In the genomic region with DNA sequence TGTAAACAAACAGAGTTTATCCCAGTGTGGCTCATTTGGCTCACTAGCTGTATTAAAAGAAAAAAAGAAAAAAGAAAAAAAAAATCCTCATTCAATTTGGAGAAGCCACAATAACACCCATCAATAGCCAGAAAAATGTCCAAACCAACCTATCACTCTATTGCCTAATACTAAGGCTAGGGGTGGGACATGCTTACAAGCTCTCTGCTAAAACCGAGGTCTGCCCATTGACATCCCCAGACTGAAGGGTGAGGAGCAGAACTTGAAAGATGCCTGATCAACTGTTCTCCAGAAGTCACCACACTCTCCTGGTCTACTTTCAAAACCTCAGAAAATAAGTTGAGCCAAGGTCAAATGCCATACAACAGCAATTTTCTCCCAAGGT, we compare ENCODE assay signal across 20 mouse cellular contexts. TPM values are rescaled to one million over a fixed set of nuclear protein-coding genes. Genes with fewer than 3 reads are reported as not detected.
DNase-seq lines count a peak whose midpoint lies in the region; ATAC-seq and TF ChIP-seq lines count a peak whose summit lies in the region.
"Had no signal": no experiment of that assay in that cellular context is flagged by ENCODE, and none has a peak within 500 bp of the region (broad histone marks: within the 10 kb centered on the region; RNA-seq: fewer than 3 reads in every experiment).

No protein-coding gene starts in this region.

- no peak overlapping the region for H3K9ac ChIP-seq in embryonic facial prominence, embryonic 15.5 days
- H3K9ac ChIP-seq in heart, postnatal 0 days (replicated peaks; ENCODE audit: low read depth, low read length): no peak overlapping the region
- H3K9ac ChIP-seq in lung, postnatal 0 days (replicated peaks; ENCODE audit: low read depth): no peak overlapping the region
- H3K9ac ChIP-seq: embryonic facial prominence, embryonic 12.5 days; midbrain, embryonic 15.5 days had no signal

- TF ChIP-seq EP300 in heart, postnatal 0 days (IDR thresholded peaks at IDR 0.05; ENCODE audit: low read depth): no peak
- TF ChIP-seq EP300 in lung, postnatal 0 days (IDR thresholded peaks at IDR 0.05): no peak

- no peak for DNase-seq in embryonic facial prominence, embryonic 10.5 days (ENCODE audit: low spot score)
- no peak for DNase-seq in heart, postnatal 0 days (ENCODE audit: low spot score)
- DNase-seq in heart, adult 8-10 months (ENCODE audit: low spot score): no peak
- DNase-seq in layer of hippocampus, adult 2 months (ENCODE audit: low spot score in 2 of 2): no peak
- no peak for DNase-seq in layer of hippocampus, postnatal 36 days
- DNase-seq in lung, postnatal 0 days (ENCODE audit: low spot score): no peak
- no peak for DNase-seq in lung, postnatal 25 days (ENCODE audit: low spot score)
- DNase-seq: adrenal gland, adult 8-10 months; gastrocnemius, postnatal 36 days; liver; thymus, adult 18-20 months; thymus, postnatal 4 days had no signal

- peak overlapping the region; percentile 36; the same call in 1 of the 2 replicates for H3K27ac ChIP-seq in embryonic facial prominence, embryonic 15.5 days (replicated peaks)
- no peak overlapping the region for H3K27ac ChIP-seq in embryonic facial prominence, embryonic 10.5 days (replicated peaks)
- H3K27ac ChIP-seq in heart, postnatal 0 days (ENCODE audit: low read depth): peak overlapping the region; percentile 81; the same call in 1 of the 2 replicates
- H3K27ac ChIP-seq in layer of hippocampus, adult 2 months: peak overlapping the region; percentile 88
- H3K27ac ChIP-seq in lung, postnatal 0 days (ENCODE audit: low read length): 0 out of 2 replicates have a peak overlapping the region, but pooled peaks have one; percentile 73
- H3K27ac ChIP-seq: hindbrain, embryonic 13.5 days; midbrain, embryonic 15.5 days had no signal

- TF ChIP-seq CTCF in heart, postnatal 0 days (IDR thresholded peaks at IDR 0.05; ENCODE audit: low read depth): no peak
- no peak for TF ChIP-seq CTCF in layer of hippocampus, adult 2 months (conservative IDR thresholded peaks at IDR 0.05)
- no peak for TF ChIP-seq CTCF in lung, postnatal 0 days (IDR thresholded peaks at IDR 0.05)

- no peak overlapping the region for H3K4me3 ChIP-seq in embryonic facial prominence, embryonic 15.5 days (replicated peaks)
- H3K4me3 ChIP-seq in embryonic facial prominence, embryonic 10.5 days: no peak overlapping the region
- no peak overlapping the region for H3K4me3 ChIP-seq in heart, postnatal 0 days (ENCODE audit: low read depth, low read length)
- no peak overlapping the region for H3K4me3 ChIP-seq in layer of hippocampus, adult 2 months
- H3K4me3 ChIP-seq in lung, postnatal 0 days (ENCODE audit: low read depth, low read length): no peak overlapping the region
- H3K4me3 ChIP-seq: embryonic facial prominence, embryonic 12.5 days; hindbrain, embryonic 13.5 days; megakaryocyte, embryonic 14.5 days; midbrain, embryonic 15.5 days; myocyte had no signal

- H3K4me1 ChIP-seq in embryonic facial prominence, embryonic 15.5 days: peaks cover 35% of the 10 kb centered on the region
- H3K4me1 ChIP-seq in embryonic facial prominence, embryonic 10.5 days: peaks cover 52% of the 10 kb centered on the region
- H3K4me1 ChIP-seq in heart, postnatal 0 days (ENCODE audit: control insufficient read depth, insufficient read depth): peaks cover 28% of the 10 kb centered on the region; the same call in 1 of the 2 replicates
- H3K4me1 ChIP-seq in lung, postnatal 0 days (ENCODE audit: insufficient read depth, low read depth, low read length): peaks cover 10% of the 10 kb centered on the region; the same call in 1 of the 2 replicates

- no peak overlapping the region for H3K4me2 ChIP-seq in embryonic facial prominence, embryonic 15.5 days (replicated peaks)
- no peak overlapping the region for H3K4me2 ChIP-seq in heart, postnatal 0 days (ENCODE audit: low read depth, low read length)
- H3K4me2 ChIP-seq in lung, postnatal 0 days (replicated peaks; ENCODE audit: low read depth, low read length): no peak overlapping the region
- H3K4me2 ChIP-seq: embryonic facial prominence, embryonic 12.5 days; hindbrain, embryonic 13.5 days; midbrain, embryonic 15.5 days had no signal

- 32% methylated on average over 1 of the region's 1 CpGs for WGBS in embryonic facial prominence, embryonic 15.5 days
- WGBS in embryonic facial prominence, embryonic 10.5 days: 69% methylated on average over 1 of the region's 1 CpGs
- 48% methylated on average over 1 of the region's 1 CpGs for WGBS in heart, postnatal 0 days
- 13% methylated on average over 1 of the region's 1 CpGs for WGBS in lung, postnatal 0 days

- H3K36me3 ChIP-seq in embryonic facial prominence, embryonic 15.5 days: no peaks in the 10 kb centered on the region
- no peaks in the 10 kb centered on the region for H3K36me3 ChIP-seq in embryonic facial prominence, embryonic 10.5 days (replicated peaks)
- H3K36me3 ChIP-seq in heart, postnatal 0 days (replicated peaks; ENCODE audit: control insufficient read depth, insufficient read depth, low read length): no peaks in the 10 kb centered on the region
- no peaks in the 10 kb centered on the region for H3K36me3 ChIP-seq in lung, postnatal 0 days (ENCODE audit: insufficient read depth, low read length)
- H3K36me3 ChIP-seq: embryonic facial prominence, embryonic 12.5 days; hindbrain, embryonic 13.5 days; midbrain, embryonic 15.5 days had no signal

- ATAC-seq in embryonic facial prominence, embryonic 15.5 days (ENCODE audit: insufficient number of reproducible peaks, low FRiP score, low TSS enrichment, low read depth): no peak
- no peak for ATAC-seq in heart, postnatal 0 days (ENCODE audit: insufficient read depth, low read depth)
- peak; percentile 27 for ATAC-seq in lung, postnatal 0 days
- ATAC-seq: CD4-positive, CD25-positive, alpha-beta regulatory T cell, adult 4 months; midbrain, embryonic 15.5 days; Patski had no signal

- H3K27me3 ChIP-seq in embryonic facial prominence, embryonic 15.5 days: no peaks in the 10 kb centered on the region
- H3K27me3 ChIP-seq in embryonic facial prominence, embryonic 10.5 days (replicated peaks; ENCODE audit: low read depth, poor library complexity, severe bottlenecking): no peaks in the 10 kb centered on the region
- H3K27me3 ChIP-seq in heart, postnatal 0 days (ENCODE audit: control insufficient read depth, insufficient read depth, low read length): no peaks in the 10 kb centered on the region
- H3K27me3 ChIP-seq in lung, postnatal 0 days (replicated peaks; ENCODE audit: insufficient read depth, low read length): no peaks in the 10 kb centered on the region
- H3K27me3 ChIP-seq: embryonic facial prominence, embryonic 12.5 days; hindbrain, embryonic 13.5 days; megakaryocyte, embryonic 14.5 days; midbrain, embryonic 15.5 days; Patski had no signal

- no peaks in the 10 kb centered on the region for H3K9me3 ChIP-seq in embryonic facial prominence, embryonic 15.5 days (replicated peaks)
- H3K9me3 ChIP-seq in embryonic facial prominence, embryonic 10.5 days: no peaks in the 10 kb centered on the region
- no peaks in the 10 kb centered on the region for H3K9me3 ChIP-seq in heart, postnatal 0 days (replicated peaks; ENCODE audit: control insufficient read depth, low read length)
- H3K9me3 ChIP-seq in lung, postnatal 0 days (ENCODE audit: low read length): no peaks in the 10 kb centered on the region
- H3K9me3 ChIP-seq: embryonic facial prominence, embryonic 12.5 days; hindbrain, embryonic 13.5 days; megakaryocyte, embryonic 14.5 days; midbrain, embryonic 15.5 days had no signal

RNA-seq across cellular contexts. Expression of a gene that starts 22.4 kb away (rescaled TPM):
- 15.9 and 16.9 TPM in 2 replicates for polyA plus RNA-seq in embryonic facial prominence, embryonic 15.5 days (2015; fragmentation: Nextera tagmentation; extraction: Ambion mirVana)
- 13.1 and 13.8 TPM in 2 replicates for polyA plus RNA-seq in embryonic facial prominence, embryonic 10.5 days (2016; fragmentation: Nextera tagmentation; extraction: Ambion mirVana)
- total RNA-seq in heart, postnatal 0 days (2014; rRNA removed; ENCODE audit: low replicate concordance): 7.0 and 14.4 TPM in 2 replicates
- 5.7 and 6.4 TPM in 2 replicates for polyA plus RNA-seq in heart, postnatal 0 days (2015; fragmentation: Nextera tagmentation; extraction: Ambion mirVana)
- total RNA-seq in heart, adult 8-10 months (2022): 1 to 10 TPM; 6.2 to 8.4 (median 7.7) TPM
- 10 to 100 TPM; 20.2 to 24.1 TPM for total RNA-seq in layer of hippocampus, adult 2 months (2021)
- 10 to 100 TPM; 19.1 to 20.7 TPM for total RNA-seq in layer of hippocampus, postnatal 36 days (2021)
- polyA plus RNA-seq in lung, postnatal 0 days (2015; fragmentation: Nextera tagmentation; extraction: Ambion mirVana): 15.4 and 16.3 TPM in 2 replicates
